Mouse (Mus musculus) neural tube, embryonic 14.5 days (tissue): Measurements from ENCODE around the gene Adap2. TPM values are rescaled to one million over a fixed set of nuclear protein-coding genes. Genes with fewer than 3 reads are reported as not detected.

Source experiments
- ATAC-seq: fragments of 200-750 bp; cut with Nextera tagmentation; 2 replicates; pipeline ENCODE4 v1.8.0; 2017; ENCODE audit warnings: low read depth, mild to moderate bottlenecking, moderate TSS enrichment, moderate library complexity
- H3K27ac ChIP-seq: fragments of 300-500 bp; sonication (generic); 2 replicates; pipeline ENCODE4 v1.5.1; 2014; ENCODE audit warnings: low read depth, mild to moderate bottlenecking, control low read depth, low read length, moderate library complexity, mixed read lengths
- H3K27me3 ChIP-seq: fragments of 300-500 bp; sonication (generic); 2 replicates; pipeline ENCODE4 v1.6.1; 2014; ENCODE audit warnings: low read length; ENCODE audit not compliant: control insufficient read depth, insufficient read depth
- H3K36me3 ChIP-seq: fragments of 300-500 bp; sonication (generic); 2 replicates; pipeline ENCODE4 v1.6.1; 2014; ENCODE audit warnings: low read length, mixed read lengths; ENCODE audit not compliant: control insufficient read depth, insufficient read depth
- H3K4me1 ChIP-seq: fragments of 300-500 bp; sonication (generic); 2 replicates; pipeline ENCODE4 v1.6.1; 2014; ENCODE audit warnings: low read length; ENCODE audit not compliant: control insufficient read depth, insufficient read depth
- H3K4me2 ChIP-seq: fragments of 300-500 bp; sonication (generic); 2 replicates; pipeline ENCODE4 v1.6.1; 2014; ENCODE audit warnings: mild to moderate bottlenecking, low read depth, low read length, control low read depth
- H3K4me3 ChIP-seq: fragments of 300-500 bp; sonication (generic); 2 replicates; pipeline ENCODE4 v1.5.1; 2014; ENCODE audit warnings: low read depth, low read length, control low read depth, mixed read lengths
- H3K9ac ChIP-seq: fragments of 300-500 bp; sonication (generic); replicated peaks from 2 replicates; pipeline ENCODE4 v1.6.1; 2014; ENCODE audit warnings: low read depth, mild to moderate bottlenecking, control low read depth, low read length, mixed read lengths
- H3K9me3 ChIP-seq: fragments of 300-500 bp; sonication (generic); 2 replicates; pipeline ENCODE4 v1.6.1; 2016; ENCODE audit warnings: low read length; ENCODE audit not compliant: control insufficient read depth
- WGBS: fragments of 180-500 bp; shearing (Covaris S2); extraction: QIAGEN DNeasy Blood & Tissue Kit; methylation state at CpG from one replicate; pipeline ENCODE4 v1.1.7; 2014; 5-methylcytosine and 5-hydroxymethylcytosine counted together
- polyA plus RNA-seq: library from polyadenylated mRNA; unstranded; fragments of >200 nt; fragmentation: Nextera tagmentation; extraction: Ambion mirVana; gene quantifications from 2 replicates; pipeline ENCODE4 v1.2.1, GENCODE M21; 2014

Adap2 gene
- polyA plus RNA-seq, 1 experiment from 2014 or later, result 2.5 TPM

DNA sequence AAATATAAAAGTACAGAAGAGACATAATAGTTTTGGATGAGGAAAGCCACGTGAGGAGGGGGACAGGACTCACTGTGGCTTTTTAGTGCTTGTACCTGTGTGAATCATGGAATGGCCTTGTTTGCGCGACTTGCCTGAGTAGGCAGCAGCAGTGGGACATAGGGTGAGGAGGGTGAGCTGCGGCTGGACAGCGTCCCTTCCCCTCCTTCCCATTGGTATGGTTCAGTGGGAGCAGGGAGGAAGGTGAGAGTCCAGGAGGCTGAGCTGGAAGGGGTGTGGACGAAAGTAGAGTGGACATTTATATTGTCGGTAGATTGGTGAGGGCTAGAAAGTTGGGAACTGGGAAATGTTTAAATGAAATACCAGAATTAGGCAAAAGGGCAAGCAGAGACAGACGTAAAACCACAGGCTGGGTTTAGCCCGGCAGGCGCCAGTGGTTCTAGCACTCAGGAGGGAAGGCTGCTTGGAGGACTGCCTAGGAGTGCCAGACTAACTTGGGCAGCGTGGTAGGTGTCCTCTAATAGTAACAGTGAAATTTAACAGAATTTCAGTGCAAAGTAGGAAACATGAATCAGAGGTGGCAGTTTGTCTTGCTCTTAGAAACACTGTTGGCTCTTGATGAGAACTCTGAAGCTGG is 64.9 kb downstream of the Adap2 start:
- Histone ChIP-seq H3K4me2 (no peak overlapping the region), H3K9me3 (no peaks in the 10 kb centered on the region), H3K4me3 (no peak overlapping the region), H3K27me3 (no peaks in the 10 kb centered on the region), H3K9ac (no peak overlapping the region), H3K36me3 (peaks cover 8% of the 10 kb centered on the region; the same call in 1 of the 2 replicates), H3K27ac (no peak overlapping the region), H3K4me1 (no peaks in the 10 kb centered on the region)
- no peak for ATAC-seq
- WGBS, result 88% methylated on average over 11 of the region's 11 CpGs

Other genes with a start within 250 kb of the Adap2 start
- gene Utp6, start 191.7 kb upstream of the Adap2 start, polyA plus RNA-seq, result 42.8 and 55.6 TPM in 2 replicates
- 18.9 and 19.0 TPM in 2 replicates for gene Suz12, start 161.0 kb upstream of the Adap2 start, polyA plus RNA-seq
- 8.0 and 14.5 TPM in 2 replicates for gene Crlf3, start 73.1 kb upstream of the Adap2 start, polyA plus RNA-seq
- gene Atad5, start 64.7 kb upstream of the Adap2 start, polyA plus RNA-seq, result 4.9 and 5.7 TPM in 2 replicates
- gene Tefm, start 11.9 kb upstream of the Adap2 start, polyA plus RNA-seq, result 22.3 and 22.9 TPM in 2 replicates
- 2.0 and 3.2 TPM in 2 replicates for gene Rnf135, start 29.7 kb downstream of the Adap2 start, polyA plus RNA-seq
- gene Rhot1, start 54.9 kb downstream of the Adap2 start, polyA plus RNA-seq, result 87.7 and 92.2 TPM in 2 replicates
- gene Rhbdl3, start 146.8 kb downstream of the Adap2 start, polyA plus RNA-seq, result 3.8 and 6.5 TPM in 2 replicates
- gene 5730455P16Rik, start 223.9 kb downstream of the Adap2 start, polyA plus RNA-seq, result 37.2 and 46.4 TPM in 2 replicates
- 211 and 212 TPM in 2 replicates for gene Zfp207, start 229.2 kb downstream of the Adap2 start, polyA plus RNA-seq